Mouse (Mus musculus): ENCODE measurements around the gene Acot7. TPM values are rescaled to one million over a fixed set of nuclear protein-coding genes. Genes with fewer than 3 reads are reported as not detected.

Gene Acot7
- polyA plus RNA-seq, 1 experiment from 2014 or later: 276 TPM

DNA sequence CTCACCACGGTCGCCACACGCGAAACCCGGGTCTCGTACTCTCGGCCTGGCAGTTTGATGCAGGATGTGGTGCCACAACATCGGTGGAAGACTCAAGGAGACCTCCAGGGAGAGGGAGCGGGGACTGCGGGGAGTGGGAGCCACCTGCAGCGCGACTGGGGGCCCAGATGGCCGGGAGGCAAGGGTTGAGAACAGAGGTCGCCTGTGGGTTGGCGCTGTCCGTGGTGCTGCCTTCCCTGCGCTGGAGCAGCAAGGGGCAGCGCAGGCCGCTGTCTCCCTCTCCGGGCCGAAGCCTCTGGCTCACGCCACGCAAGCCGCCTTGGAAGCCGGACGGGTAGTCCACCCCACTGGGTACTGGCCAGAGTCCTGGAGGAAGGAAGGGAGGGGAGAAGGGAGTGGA lies 109.0 kb downstream of the Acot7 start:
- Histone ChIP-seq H3K4me1 (ENCODE audit: control insufficient read depth, insufficient read depth, low read length) (peaks cover 38% of the 10 kb centered on the region), H3K36me3 (ENCODE audit: control insufficient read depth, insufficient read depth, low read length) (no peaks in the 10 kb centered on the region), H3K27ac (replicated peaks; ENCODE audit: low read depth, low read length) (no peak overlapping the region), H3K9me3 (ENCODE audit: control insufficient read depth, low read length) (no peaks in the 10 kb centered on the region), H3K4me2 (ENCODE audit: low read length) (peak overlapping the region; percentile 59), H3K9ac (replicated peaks; ENCODE audit: low read length) (peak overlapping the region; percentile 49), H3K4me3 (replicated peaks; ENCODE audit: low read depth, low read length) (peak overlapping the region; percentile 36), H3K27me3 (ENCODE audit: control insufficient read depth, insufficient read depth, low read length) (peaks cover 91% of the 10 kb centered on the region)
- WGBS: 1% methylated on average over 26 of the region's 26 CpGs
- DNase-seq (peak; percentile 59), ATAC-seq (ENCODE audit: low FRiP score, low TSS enrichment) (no peak)

GRCm38 (mm10) chr4:152287317-152288120 lies 109.6 kb downstream of the Acot7 start:
- Histone ChIP-seq H3K9ac (replicated peaks; ENCODE audit: low read length) (no peak overlapping the region), H3K4me1 (ENCODE audit: control insufficient read depth, insufficient read depth, low read length) (peaks cover 42% of the 10 kb centered on the region), H3K4me3 (replicated peaks; ENCODE audit: low read depth, low read length) (peak overlapping the region; percentile 36; the same call in 1 of the 2 replicates), H3K4me2 (ENCODE audit: low read length) (peak overlapping the region; percentile 59; the same call in 1 of the 2 replicates), H3K9me3 (ENCODE audit: control insufficient read depth, low read length) (no peaks in the 10 kb centered on the region), H3K27ac (replicated peaks; ENCODE audit: low read depth, low read length) (no peak overlapping the region), H3K36me3 (ENCODE audit: control insufficient read depth, insufficient read depth, low read length) (no peaks in the 10 kb centered on the region), H3K27me3 (ENCODE audit: control insufficient read depth, insufficient read depth, low read length) (peaks cover 90% of the 10 kb centered on the region)
- WGBS: 4% methylated on average over 19 of the region's 19 CpGs
- no peak for DNase-seq
- no peak for ATAC-seq (ENCODE audit: low FRiP score, low TSS enrichment)

DNA sequence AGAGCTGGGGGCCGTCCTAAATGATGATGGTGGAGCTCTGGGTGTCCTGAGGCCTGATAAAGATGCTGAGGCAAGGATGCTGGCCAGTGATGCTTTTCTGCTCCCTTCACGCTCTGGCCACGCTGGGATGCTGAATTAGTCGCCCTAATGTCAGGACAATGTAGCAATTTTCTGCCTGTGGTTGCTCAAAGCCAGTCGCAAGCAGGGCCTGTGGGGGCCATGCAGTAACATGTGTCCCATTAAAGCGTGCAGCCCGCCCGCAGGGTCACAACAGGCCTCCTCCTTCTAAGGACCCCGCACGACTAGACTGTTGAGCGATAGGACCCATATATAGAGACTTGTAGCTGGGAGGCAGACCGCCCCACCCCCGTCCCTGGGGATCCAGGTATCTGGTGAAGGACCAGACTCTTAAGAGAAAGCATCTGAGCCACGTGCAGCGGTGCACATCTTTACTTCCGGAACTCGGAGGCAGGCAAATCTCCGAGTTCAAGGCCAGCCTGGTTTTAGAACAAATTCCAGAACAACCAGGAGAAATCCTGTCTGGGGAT lies 110.5 kb downstream of the Acot7 start:
- DNase-seq (peak; percentile 63), ATAC-seq (ENCODE audit: low FRiP score, low TSS enrichment) (no peak)
- no peaks in the 10 kb centered on the region for H3K9me3 ChIP-seq (ENCODE audit: control insufficient read depth, low read length)
- no peaks in the 10 kb centered on the region for H3K36me3 ChIP-seq (ENCODE audit: control insufficient read depth, insufficient read depth, low read length)
- no peak overlapping the region for H3K4me2 ChIP-seq (ENCODE audit: low read length)
- 8% methylated on average over 18 of the region's 18 CpGs for WGBS
- no peak overlapping the region for H3K4me3 ChIP-seq (replicated peaks; ENCODE audit: low read depth, low read length)
- H3K27me3 ChIP-seq (ENCODE audit: control insufficient read depth, insufficient read depth, low read length): peaks cover 90% of the 10 kb centered on the region
- H3K27ac ChIP-seq (replicated peaks; ENCODE audit: low read depth, low read length): no peak overlapping the region
- H3K4me1 ChIP-seq (ENCODE audit: control insufficient read depth, insufficient read depth, low read length): peaks cover 44% of the 10 kb centered on the region
- H3K9ac ChIP-seq (replicated peaks; ENCODE audit: low read length): no peak overlapping the region

DNA sequence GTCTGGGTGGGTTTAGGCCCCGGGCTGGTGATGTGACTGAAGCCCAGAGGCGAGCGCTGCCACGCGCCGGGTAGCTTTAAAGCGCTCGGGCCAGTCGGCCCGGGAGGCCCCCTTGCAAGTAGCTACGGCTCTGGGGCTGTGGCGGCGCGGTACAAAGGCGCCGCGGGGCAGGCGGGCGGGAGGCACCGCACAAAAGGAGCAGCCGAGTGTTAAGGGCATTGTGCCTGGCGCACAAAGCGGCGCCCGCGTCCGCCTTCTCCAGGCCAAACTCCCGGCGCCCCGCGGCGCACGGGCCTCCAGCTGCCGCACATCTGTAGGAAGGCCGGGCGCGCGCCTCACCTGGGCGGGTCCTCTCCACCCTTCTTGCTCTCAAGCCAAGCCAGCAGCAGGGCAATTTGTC lies 112.5 kb downstream of the Acot7 start:
- peaks cover 47% of the 10 kb centered on the region for H3K4me1 ChIP-seq (ENCODE audit: control insufficient read depth, insufficient read depth, low read length)
- peak overlapping the region; percentile 24 for H3K4me3 ChIP-seq (replicated peaks; ENCODE audit: low read depth, low read length)
- peak overlapping the region; percentile 55 for H3K4me2 ChIP-seq (ENCODE audit: low read length)
- H3K9me3 ChIP-seq (ENCODE audit: control insufficient read depth, low read length): no peaks in the 10 kb centered on the region
- no peaks in the 10 kb centered on the region for H3K36me3 ChIP-seq (ENCODE audit: control insufficient read depth, insufficient read depth, low read length)
- peaks cover 90% of the 10 kb centered on the region for H3K27me3 ChIP-seq (ENCODE audit: control insufficient read depth, insufficient read depth, low read length)
- DNase-seq (peak; percentile 81), ATAC-seq (ENCODE audit: low FRiP score, low TSS enrichment) (peak; percentile 57; the same call in 1 of the 2 replicates)
- H3K9ac ChIP-seq (replicated peaks; ENCODE audit: low read length): peak overlapping the region; percentile 30
- under 1% methylated on average over 39 of the region's 39 CpGs for WGBS
- H3K27ac ChIP-seq (replicated peaks; ENCODE audit: low read depth, low read length): 0 out of 2 replicates have a peak overlapping the region, but pooled peaks have one; percentile 26

GRCm38 (mm10) chr4:152290991-152291390 lies 113.1 kb downstream of the Acot7 start:
- no peaks in the 10 kb centered on the region for H3K36me3 ChIP-seq (ENCODE audit: control insufficient read depth, insufficient read depth, low read length)
- H3K27ac ChIP-seq (replicated peaks; ENCODE audit: low read depth, low read length): no peak overlapping the region
- H3K27me3 ChIP-seq (ENCODE audit: control insufficient read depth, insufficient read depth, low read length): peaks cover 90% of the 10 kb centered on the region
- no peak for ATAC-seq (ENCODE audit: low FRiP score, low TSS enrichment)
- H3K4me2 ChIP-seq (ENCODE audit: low read length): peak overlapping the region; percentile 55
- no peaks in the 10 kb centered on the region for H3K9me3 ChIP-seq (ENCODE audit: control insufficient read depth, low read length)
- H3K4me1 ChIP-seq (ENCODE audit: control insufficient read depth, insufficient read depth, low read length): peaks cover 46% of the 10 kb centered on the region
- H3K9ac ChIP-seq (replicated peaks; ENCODE audit: low read length): peak overlapping the region; percentile 30; the same call in 1 of the 2 replicates
- 4% methylated on average over 11 of the region's 11 CpGs for WGBS
- no peak for DNase-seq
- peak overlapping the region; percentile 24; the same call in 1 of the 2 replicates for H3K4me3 ChIP-seq (replicated peaks; ENCODE audit: low read depth, low read length)

GRCm38 (mm10) chr4:152291562-152291961 lies 113.6 kb downstream of the Acot7 start, which contains the start of gene Hes3:
Hes3 (minus strand) TSS chr4:152291662.
- no peaks in the 10 kb centered on the region for H3K36me3 ChIP-seq (ENCODE audit: control insufficient read depth, insufficient read depth, low read length)
- no peak within 1 kb of the TSS for H3K27ac ChIP-seq (replicated peaks; ENCODE audit: low read depth, low read length)
- H3K4me2 ChIP-seq (ENCODE audit: low read length): peak within 1 kb of the TSS; percentile 55
- H3K4me1 ChIP-seq (ENCODE audit: control insufficient read depth, insufficient read depth, low read length): peaks cover 43% of the 10 kb centered on the region
- peaks cover 85% of the 10 kb centered on the region for H3K27me3 ChIP-seq (ENCODE audit: control insufficient read depth, insufficient read depth, low read length)
- H3K4me3 ChIP-seq (replicated peaks; ENCODE audit: low read depth, low read length): peak within 1 kb of the TSS; percentile 24
- WGBS: 11% methylated on average over 6 of the region's 6 CpGs
- H3K9me3 ChIP-seq (ENCODE audit: control insufficient read depth, low read length): no peaks in the 10 kb centered on the region
- H3K9ac ChIP-seq (replicated peaks; ENCODE audit: low read length): peak within 1 kb of the TSS; percentile 30
- ATAC-seq (ENCODE audit: low FRiP score, low TSS enrichment) (no peak), DNase-seq (no peak)

GRCm38 (mm10) chr4:152292102-152292765 lies 114.3 kb downstream of the Acot7 start:
- H3K4me3 ChIP-seq (replicated peaks; ENCODE audit: low read depth, low read length): no peak overlapping the region
- 2% methylated on average over 12 of the region's 12 CpGs for WGBS
- H3K9me3 ChIP-seq (ENCODE audit: control insufficient read depth, low read length): no peaks in the 10 kb centered on the region
- H3K4me1 ChIP-seq (ENCODE audit: control insufficient read depth, insufficient read depth, low read length): peaks cover 38% of the 10 kb centered on the region
- H3K27me3 ChIP-seq (ENCODE audit: control insufficient read depth, insufficient read depth, low read length): peaks cover 78% of the 10 kb centered on the region
- H3K9ac ChIP-seq (replicated peaks; ENCODE audit: low read length): no peak overlapping the region
- H3K4me2 ChIP-seq (ENCODE audit: low read length): no peak overlapping the region; the same call in 1 of the 2 replicates
- no peaks in the 10 kb centered on the region for H3K36me3 ChIP-seq (ENCODE audit: control insufficient read depth, insufficient read depth, low read length)
- ATAC-seq (ENCODE audit: low FRiP score, low TSS enrichment) (no peak), DNase-seq (no peak)
- H3K27ac ChIP-seq (replicated peaks; ENCODE audit: low read depth, low read length): no peak overlapping the region

- 63% methylated on average over 10 of the region's 10 CpGs for WGBS
- peaks cover 39% of the 10 kb centered on the region for H3K4me1 ChIP-seq (ENCODE audit: control insufficient read depth, insufficient read depth, low read length)
- DNase-seq: no peak
Measured at GRCm38 (mm10) chr4:152294188-152294929, 116.4 kb downstream of the Acot7 start.

More at GRCm38 (mm10) chr4:152294188-152294929, 116.4 kb downstream of the Acot7 start:
- Histone ChIP-seq H3K9me3 (ENCODE audit: control insufficient read depth, low read length) (no peaks in the 10 kb centered on the region), H3K36me3 (ENCODE audit: control insufficient read depth, insufficient read depth, low read length) (no peaks in the 10 kb centered on the region), H3K4me2 (ENCODE audit: low read length) (no peak overlapping the region), H3K27ac (replicated peaks; ENCODE audit: low read depth, low read length) (no peak overlapping the region), H3K4me3 (replicated peaks; ENCODE audit: low read depth, low read length) (no peak overlapping the region), H3K27me3 (ENCODE audit: control insufficient read depth, insufficient read depth, low read length) (peaks cover 67% of the 10 kb centered on the region), H3K9ac (replicated peaks; ENCODE audit: low read length) (no peak overlapping the region)
- no peak for ATAC-seq (ENCODE audit: low FRiP score, low TSS enrichment)

Measured in midbrain, embryonic 14.5 days (tissue).